Mouse (Mus musculus) spleen, adult 2 months (tissue): ENCODE measurements around the gene Aldh1l1.

Source experiments
- CTCF ChIP-seq: fragments of 200-500 bp; IDR thresholded peaks from 2 replicates; pipeline ENCODE4 v1.5.1; 2011; ENCODE audit warnings: mild to moderate bottlenecking, inconsistent platforms; ENCODE audit not compliant: insufficient read depth, insufficient read length, insufficient replicate concordance; ENCODE audit errors: extremely low read depth
- POLR2A ChIP-seq: fragments of 200-500 bp; IDR thresholded peaks from 2 replicates; pipeline ENCODE4 v1.6.1; 2011; ENCODE audit warnings: low read depth, low read length, inconsistent platforms

DNA sequence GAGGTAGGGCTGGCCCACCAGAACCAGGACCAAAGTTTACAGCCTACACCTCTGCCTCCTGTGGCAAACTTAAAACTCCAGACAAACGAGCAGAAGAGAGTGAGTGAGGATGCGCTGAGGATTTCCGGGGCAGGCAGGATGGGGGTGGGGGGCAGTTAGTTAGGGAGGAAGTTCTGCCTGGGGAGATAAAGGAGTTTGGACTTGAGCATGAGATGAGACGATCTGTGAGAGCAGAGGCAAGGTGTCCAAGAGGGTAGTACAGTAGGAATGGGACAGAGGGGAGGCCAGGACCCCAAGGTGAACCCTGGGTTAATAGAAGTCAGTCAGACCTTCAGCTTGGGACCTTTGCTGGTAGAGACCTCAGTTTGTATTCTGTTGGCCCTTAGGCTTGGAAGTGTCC, 132.0 kb downstream of the Aldh1l1 start:
- TF ChIP-seq CTCF = no peak
- no peak for TF ChIP-seq POLR2A
